Mouse (Mus musculus): ENCODE measurements around the gene Tmem177. TPM values are rescaled to one million over a fixed set of nuclear protein-coding genes. Genes with fewer than 3 reads are reported as not detected.

Gene Tmem177
- 11.9 and 12.8 TPM in 2 replicates for polyA plus RNA-seq (2016; fragmentation: Nextera tagmentation; extraction: Ambion mirVana)

GRCm38 (mm10) chr1:119912953-119913814, at the start of gene Tmem177:
Gene Tmem177 (minus strand): TSS chr1:119913208.
- Histone ChIP-seq H3K36me3 (peaks cover 25% of the 10 kb centered on the region), H3K27me3 (ENCODE audit: insufficient read depth, poor library complexity, severe bottlenecking) (no peaks in the 10 kb centered on the region), H3K4me1 (replicated peaks) (peaks cover 14% of the 10 kb centered on the region), H3K27ac (peak within 1 kb of the TSS; percentile 88), H3K9me3 (no peaks in the 10 kb centered on the region), H3K4me3 (peak within 1 kb of the TSS; percentile 65)
- 12% methylated on average over 42 of the region's 42 CpGs for WGBS
- DNase-seq (ENCODE audit: low spot score): peak; percentile 97

- DNase-seq (ENCODE audit: low spot score): no peak
- no peak overlapping the region for H3K4me3 ChIP-seq
- no peaks in the 10 kb centered on the region for H3K36me3 ChIP-seq
- no peaks in the 10 kb centered on the region for H3K9me3 ChIP-seq
- H3K27ac ChIP-seq: no peak overlapping the region
- H3K4me1 ChIP-seq (replicated peaks): no peaks in the 10 kb centered on the region
- WGBS: 76% methylated on average over 7 of the region's 7 CpGs
- no peaks in the 10 kb centered on the region for H3K27me3 ChIP-seq (ENCODE audit: insufficient read depth, poor library complexity, severe bottlenecking)
Measured at GRCm38 (mm10) chr1:119959920-119960319, 46.9 kb upstream of the Tmem177 start.

- 93% methylated on average over 4 of the region's 4 CpGs for WGBS
Measured at GRCm38 (mm10) chr1:119959464-119959863, 46.5 kb upstream of the Tmem177 start.

GRCm38 (mm10) chr1:119957716-119958222, 44.8 kb upstream of the Tmem177 start:
- no peaks in the 10 kb centered on the region for H3K4me1 ChIP-seq (replicated peaks)
- H3K27me3 ChIP-seq (ENCODE audit: insufficient read depth, poor library complexity, severe bottlenecking): no peaks in the 10 kb centered on the region
- no peaks in the 10 kb centered on the region for H3K36me3 ChIP-seq
- no peaks in the 10 kb centered on the region for H3K9me3 ChIP-seq
- 76% methylated on average over 9 of the region's 9 CpGs for WGBS
- no peak overlapping the region for H3K4me3 ChIP-seq
- H3K27ac ChIP-seq: no peak overlapping the region
- DNase-seq (ENCODE audit: low spot score): no peak

More at GRCm38 (mm10) chr1:119959464-119959863, 46.5 kb upstream of the Tmem177 start:
- Histone ChIP-seq H3K27ac (no peak overlapping the region), H3K4me1 (replicated peaks) (no peaks in the 10 kb centered on the region), H3K36me3 (no peaks in the 10 kb centered on the region), H3K27me3 (ENCODE audit: insufficient read depth, poor library complexity, severe bottlenecking) (no peaks in the 10 kb centered on the region), H3K4me3 (no peak overlapping the region), H3K9me3 (no peaks in the 10 kb centered on the region)
- DNase-seq (ENCODE audit: low spot score): no peak

GRCm38 (mm10) chr1:119954680-119955079, 41.7 kb upstream of the Tmem177 start:
- 73% methylated on average over 2 of the region's 2 CpGs for WGBS
- Histone ChIP-seq H3K36me3 (no peaks in the 10 kb centered on the region), H3K4me1 (replicated peaks) (no peaks in the 10 kb centered on the region), H3K4me3 (no peak overlapping the region), H3K27ac (no peak overlapping the region), H3K9me3 (no peaks in the 10 kb centered on the region), H3K27me3 (ENCODE audit: insufficient read depth, poor library complexity, severe bottlenecking) (no peaks in the 10 kb centered on the region)
- no peak for DNase-seq (ENCODE audit: low spot score)

- Histone ChIP-seq H3K4me1 (replicated peaks) (no peaks in the 10 kb centered on the region), H3K36me3 (no peaks in the 10 kb centered on the region), H3K27me3 (ENCODE audit: insufficient read depth, poor library complexity, severe bottlenecking) (no peaks in the 10 kb centered on the region), H3K27ac (no peak overlapping the region), H3K9me3 (no peaks in the 10 kb centered on the region), H3K4me3 (no peak overlapping the region)
- 93% methylated on average over 9 of the region's 9 CpGs for WGBS
- no peak for DNase-seq (ENCODE audit: low spot score)
Measured at GRCm38 (mm10) chr1:119953456-119953855, 40.4 kb upstream of the Tmem177 start.

GRCm38 (mm10) chr1:119950086-119950485, 37.1 kb upstream of the Tmem177 start:
- WGBS: 93% methylated on average over 8 of the region's 8 CpGs
- DNase-seq (ENCODE audit: low spot score): no peak

GRCm38 (mm10) chr1:119936861-119937260, 23.9 kb upstream of the Tmem177 start:
- Histone ChIP-seq H3K4me1 (replicated peaks) (0 out of 2 replicates have a peak, but pooled peaks cover 5% of the 10 kb centered on the region), H3K27me3 (ENCODE audit: insufficient read depth, poor library complexity, severe bottlenecking) (no peaks in the 10 kb centered on the region), H3K4me3 (no peak overlapping the region), H3K36me3 (no peaks in the 10 kb centered on the region), H3K9me3 (no peaks in the 10 kb centered on the region), H3K27ac (no peak overlapping the region)
- WGBS: 33% methylated on average over 7 of the region's 7 CpGs
- peak; percentile 7 for DNase-seq (ENCODE audit: low spot score)

More at GRCm38 (mm10) chr1:119950086-119950485, 37.1 kb upstream of the Tmem177 start:
- no peaks in the 10 kb centered on the region for H3K27me3 ChIP-seq (ENCODE audit: insufficient read depth, poor library complexity, severe bottlenecking)
- no peak overlapping the region for H3K27ac ChIP-seq
- no peaks in the 10 kb centered on the region for H3K36me3 ChIP-seq
- no peaks in the 10 kb centered on the region for H3K4me1 ChIP-seq (replicated peaks)
- H3K9me3 ChIP-seq: no peaks in the 10 kb centered on the region
- no peak overlapping the region for H3K4me3 ChIP-seq

- Histone ChIP-seq H3K9me3 (no peaks in the 10 kb centered on the region), H3K4me1 (replicated peaks) (no peaks in the 10 kb centered on the region), H3K36me3 (no peaks in the 10 kb centered on the region), H3K27me3 (ENCODE audit: insufficient read depth, poor library complexity, severe bottlenecking) (no peaks in the 10 kb centered on the region), H3K27ac (no peak overlapping the region), H3K4me3 (no peak overlapping the region)
- 87% methylated on average over 4 of the region's 4 CpGs for WGBS
- DNase-seq (ENCODE audit: low spot score): no peak
Measured at GRCm38 (mm10) chr1:119931421-119932150, 18.6 kb upstream of the Tmem177 start.

- no peaks in the 10 kb centered on the region for H3K4me1 ChIP-seq (replicated peaks)
- no peak overlapping the region for H3K27ac ChIP-seq
- 82% methylated on average over 1 of the region's 1 CpGs for WGBS
- no peaks in the 10 kb centered on the region for H3K27me3 ChIP-seq (ENCODE audit: insufficient read depth, poor library complexity, severe bottlenecking)
- H3K9me3 ChIP-seq: no peaks in the 10 kb centered on the region
- no peak overlapping the region for H3K4me3 ChIP-seq
- no peaks in the 10 kb centered on the region for H3K36me3 ChIP-seq
- no peak for DNase-seq (ENCODE audit: low spot score)
Measured at GRCm38 (mm10) chr1:119929715-119930114, 16.7 kb upstream of the Tmem177 start.

GRCm38 (mm10) chr1:119919299-119919698, 6.3 kb upstream of the Tmem177 start:
- H3K9me3 ChIP-seq: no peaks in the 10 kb centered on the region
- 58% methylated on average over 4 of the region's 4 CpGs for WGBS
- H3K27me3 ChIP-seq (ENCODE audit: insufficient read depth, poor library complexity, severe bottlenecking): no peaks in the 10 kb centered on the region
- H3K27ac ChIP-seq: no peak overlapping the region
- DNase-seq (ENCODE audit: low spot score): peak; percentile 18
- H3K4me3 ChIP-seq: no peak overlapping the region
- H3K36me3 ChIP-seq: no peaks in the 10 kb centered on the region
- H3K4me1 ChIP-seq (replicated peaks): no peaks in the 10 kb centered on the region

- Histone ChIP-seq H3K27me3 (ENCODE audit: insufficient read depth, poor library complexity, severe bottlenecking) (no peaks in the 10 kb centered on the region), H3K9me3 (no peaks in the 10 kb centered on the region), H3K4me3 (no peak overlapping the region), H3K36me3 (no peaks in the 10 kb centered on the region), H3K27ac (no peak overlapping the region), H3K4me1 (replicated peaks) (peaks cover 11% of the 10 kb centered on the region)
- WGBS: 84% methylated on average over 5 of the region's 5 CpGs
- DNase-seq (ENCODE audit: low spot score): no peak
Measured at GRCm38 (mm10) chr1:119916823-119917371, 3.9 kb upstream of the Tmem177 start.
